Mouse (Mus musculus) CD4-positive helper T cell, adult 2 months (primary cell): ENCODE measurements around the gene Zhx3.
A peak's percentile ranks its signal among the peaks of the same experiment; 100 is the strongest.

Experiments used
- DNase-seq: peaks from one replicate; pipeline ENCODE4 v3.0.0-alpha.2; 2012; ENCODE audit warnings: low read depth, missing footprints, low spot score

Zhx3 gene

DNA sequence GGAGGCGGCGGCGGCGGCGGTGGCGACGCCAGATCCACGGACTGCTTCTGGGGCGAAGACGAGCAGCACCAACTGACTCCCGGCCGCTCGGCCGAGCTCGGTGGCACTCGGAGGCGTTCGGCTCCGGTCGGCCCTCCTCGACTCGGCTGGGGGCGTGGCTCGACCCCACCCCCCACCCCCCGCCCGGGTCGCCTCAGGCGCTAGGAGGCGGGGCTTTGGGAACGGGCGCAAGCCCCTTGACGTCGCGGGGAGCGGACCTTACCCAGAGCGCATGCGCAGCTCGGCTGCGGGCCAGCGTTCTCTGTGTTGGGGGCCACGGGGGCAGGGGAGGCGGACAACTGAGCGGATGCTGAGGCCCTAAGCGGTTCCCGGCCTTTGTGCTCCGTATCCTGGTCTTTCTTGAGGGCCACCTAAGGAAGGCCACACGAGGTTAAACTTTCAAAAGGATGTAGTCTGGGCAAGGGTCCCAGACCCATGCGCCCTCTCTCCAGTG lies at the start of gene Zhx3:
TSS of gene Zhx3 (minus strand) at position 109 of the 493 bp plus-strand sequence.
- peak; percentile 94 for DNase-seq

DNA sequence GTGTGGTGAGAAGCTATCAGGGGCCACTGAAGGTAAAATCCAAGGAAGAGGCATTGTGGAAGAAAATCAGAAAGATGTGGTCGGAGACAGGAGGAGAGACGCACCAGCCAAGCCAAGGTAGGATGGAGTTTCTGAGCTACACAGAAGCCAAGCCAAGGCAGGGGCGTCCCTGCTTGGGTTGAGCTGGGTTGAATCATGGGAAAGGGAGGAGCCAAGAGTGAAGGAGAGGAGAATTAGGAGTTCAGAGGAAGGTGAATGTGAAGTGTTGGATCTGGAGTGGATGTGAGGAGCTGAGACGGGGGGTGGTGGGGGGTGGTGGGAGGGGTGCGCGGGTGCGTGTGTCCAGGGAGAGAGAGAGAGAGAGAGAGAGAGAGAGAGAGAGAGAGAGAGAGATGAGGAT lies 48.5 kb upstream of the Zhx3 start:
- DNase-seq, result no peak

DNA sequence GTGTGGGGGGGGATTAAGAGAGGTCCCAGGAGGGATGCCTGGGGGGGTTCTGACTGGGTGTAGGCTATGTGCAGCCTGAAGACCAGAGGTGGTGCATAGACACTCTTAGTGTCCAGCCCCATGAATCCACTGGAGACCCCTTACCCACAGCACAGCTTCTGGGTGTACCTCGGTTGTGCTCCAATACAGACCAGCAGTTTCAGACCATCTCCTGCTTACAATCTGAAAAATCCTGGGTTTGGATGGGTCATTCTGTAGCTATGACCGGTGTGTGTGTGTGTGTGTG lies 46.1 kb upstream of the Zhx3 start:
- DNase-seq, result no peak

DNA sequence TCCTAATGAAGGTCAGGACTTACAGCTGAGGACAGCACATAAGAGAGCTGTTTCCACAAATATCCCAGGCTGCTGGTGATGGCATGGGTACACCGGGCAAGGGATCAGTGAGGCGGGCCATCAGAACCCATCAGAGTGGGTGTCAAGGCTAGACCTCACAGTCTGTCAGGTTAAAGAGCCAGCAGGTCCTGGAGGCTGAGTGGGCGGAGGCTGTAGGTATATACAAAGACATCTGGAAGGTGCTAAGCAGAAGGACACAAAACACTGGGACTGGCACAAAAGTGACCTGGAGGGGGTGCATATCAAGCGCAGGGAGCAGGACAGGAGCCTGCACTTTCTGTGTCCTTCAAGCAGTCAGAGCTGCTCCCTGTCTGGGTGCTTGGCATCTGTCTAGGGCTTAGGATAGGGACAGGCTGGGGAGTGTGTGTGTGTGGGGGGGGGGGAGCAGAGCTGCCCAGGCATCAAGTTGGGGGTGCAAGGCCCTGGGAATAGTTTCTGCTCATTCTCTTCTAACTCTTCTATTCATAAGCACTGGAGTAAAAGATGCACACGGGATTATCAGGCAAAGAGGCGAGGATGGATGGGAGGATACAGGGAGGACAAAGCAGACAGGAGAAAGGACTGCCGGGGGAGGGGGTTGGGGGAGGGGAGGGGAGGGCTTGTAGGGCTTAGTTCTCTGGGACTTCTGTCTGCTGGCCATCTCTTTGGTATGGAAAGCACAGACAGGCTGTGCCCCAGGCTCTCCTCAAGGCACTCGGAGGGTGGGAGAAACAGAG lies 45.5 kb upstream of the Zhx3 start:
- DNase-seq, result no peak

DNA sequence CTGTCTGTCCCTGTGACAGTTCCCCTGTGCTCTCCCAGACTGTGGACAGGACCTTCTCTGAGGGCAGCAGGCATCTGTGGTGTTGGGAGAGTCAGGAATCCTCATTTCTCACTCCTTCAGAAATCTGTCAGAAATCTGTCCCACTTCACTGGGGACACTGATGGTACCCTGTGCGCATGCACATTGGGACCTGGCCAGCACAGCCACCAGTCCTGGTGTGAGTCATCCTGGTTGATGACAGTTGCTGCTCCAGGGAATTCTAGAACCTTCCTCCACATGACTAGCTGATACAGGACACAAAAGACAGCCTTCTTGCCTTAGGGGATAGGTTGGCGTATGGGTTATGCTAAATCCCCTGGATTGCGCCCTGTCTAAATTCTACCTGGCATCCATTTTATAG lies 44.5 kb upstream of the Zhx3 start:
- no peak for DNase-seq

DNA sequence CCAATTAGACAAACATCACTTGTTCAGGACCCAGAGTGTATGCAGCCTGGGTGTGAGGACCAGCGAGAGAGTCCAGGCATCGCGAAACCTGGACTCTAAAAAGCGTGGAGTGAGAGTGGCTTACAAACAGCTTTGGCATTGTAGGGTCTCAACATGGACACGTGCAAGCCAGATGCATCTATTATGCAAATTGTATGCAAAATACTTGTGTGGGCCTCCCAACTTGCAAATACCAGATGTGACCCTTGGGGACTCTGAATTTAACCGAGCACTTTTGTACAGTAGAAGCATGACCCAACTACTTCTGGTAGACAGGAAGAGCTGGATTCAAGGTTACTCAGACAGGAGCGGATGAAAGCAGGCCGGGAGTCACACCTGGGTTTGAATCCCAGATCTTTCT lies 43.9 kb upstream of the Zhx3 start:
- DNase-seq, result no peak

DNA sequence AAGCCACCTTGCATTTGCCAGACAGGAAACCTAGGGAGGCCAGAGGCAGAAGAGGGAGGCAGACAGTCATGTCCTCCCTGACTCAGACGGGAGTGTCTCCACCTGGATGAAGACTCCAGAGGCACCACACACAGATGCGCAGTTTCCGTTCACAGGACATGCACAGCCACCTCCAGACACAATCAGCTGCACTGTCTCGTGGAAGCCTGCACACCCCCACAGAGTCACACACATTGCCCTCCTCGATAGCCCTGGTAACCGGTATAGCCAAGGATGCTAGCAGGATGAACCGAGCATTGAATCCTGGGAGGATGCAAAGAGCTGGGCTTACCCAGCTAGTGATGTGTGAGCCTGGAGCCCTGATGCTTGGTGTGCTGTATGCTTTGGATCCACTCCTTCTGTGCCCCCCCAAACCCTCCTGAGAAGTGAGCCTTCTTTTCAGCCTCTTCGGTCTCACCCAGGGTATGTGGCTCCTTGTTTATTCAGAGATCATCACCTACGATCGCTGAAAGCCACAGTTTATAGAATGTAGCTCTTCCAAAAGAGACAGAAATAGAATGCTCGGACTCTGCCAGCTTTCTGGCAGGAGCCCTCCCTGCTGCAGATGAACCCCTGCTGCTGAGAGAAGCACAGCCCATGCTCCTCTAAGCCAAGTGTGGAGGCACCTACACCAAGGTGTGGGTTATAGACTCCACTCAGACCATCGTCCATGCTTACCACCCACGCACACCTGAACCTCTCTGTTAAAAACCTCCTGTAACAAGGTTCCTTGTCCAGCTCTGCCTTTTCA lies 43.2 kb upstream of the Zhx3 start:
- no peak for DNase-seq

DNA sequence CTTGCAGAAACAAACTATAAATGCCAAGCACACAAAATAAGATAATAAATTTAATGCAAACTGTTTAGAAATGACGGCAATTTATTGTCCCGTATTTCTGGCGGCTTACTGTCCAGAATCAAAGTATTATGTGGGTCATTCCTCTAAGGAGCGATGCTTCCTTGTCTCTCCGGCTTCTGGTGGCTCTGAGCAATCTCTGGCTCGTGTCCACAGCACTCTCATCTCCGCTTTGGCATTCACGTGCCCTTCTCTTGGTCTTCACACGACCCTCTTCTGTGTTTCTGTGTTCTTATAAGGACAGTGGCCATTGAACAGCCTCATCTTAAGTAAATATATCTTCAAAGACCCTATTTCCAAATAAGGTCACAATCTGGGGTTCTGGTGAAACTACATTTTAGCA lies 41.9 kb upstream of the Zhx3 start:
- no peak for DNase-seq

DNA sequence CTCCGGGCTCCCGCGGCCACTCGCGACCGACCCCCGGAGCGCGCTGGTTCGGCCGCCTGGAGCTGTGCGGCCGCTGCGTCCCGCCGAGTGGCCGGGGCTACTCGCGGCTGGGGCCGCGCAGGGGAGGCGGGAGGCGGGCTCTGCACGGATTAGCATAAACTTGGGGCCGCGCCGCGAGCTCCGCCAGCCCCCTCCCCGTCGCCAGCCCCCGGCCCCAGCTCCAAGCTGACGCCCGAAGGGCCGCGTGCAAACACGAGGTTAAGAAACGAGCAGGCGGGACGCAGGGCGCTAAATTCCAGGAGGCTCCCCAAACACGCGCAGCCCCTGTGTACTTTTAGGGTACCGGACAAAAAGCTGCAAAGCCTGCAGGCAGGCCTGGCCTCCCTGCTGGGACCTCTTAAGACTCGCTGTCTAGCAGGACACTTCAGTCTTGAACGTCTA lies 39.5 kb upstream of the Zhx3 start, which contains the start of gene Emilin3:
TSS of gene Emilin3 (minus strand) at position 98 of the 441 bp plus-strand sequence.
- DNase-seq, result no peak

DNA sequence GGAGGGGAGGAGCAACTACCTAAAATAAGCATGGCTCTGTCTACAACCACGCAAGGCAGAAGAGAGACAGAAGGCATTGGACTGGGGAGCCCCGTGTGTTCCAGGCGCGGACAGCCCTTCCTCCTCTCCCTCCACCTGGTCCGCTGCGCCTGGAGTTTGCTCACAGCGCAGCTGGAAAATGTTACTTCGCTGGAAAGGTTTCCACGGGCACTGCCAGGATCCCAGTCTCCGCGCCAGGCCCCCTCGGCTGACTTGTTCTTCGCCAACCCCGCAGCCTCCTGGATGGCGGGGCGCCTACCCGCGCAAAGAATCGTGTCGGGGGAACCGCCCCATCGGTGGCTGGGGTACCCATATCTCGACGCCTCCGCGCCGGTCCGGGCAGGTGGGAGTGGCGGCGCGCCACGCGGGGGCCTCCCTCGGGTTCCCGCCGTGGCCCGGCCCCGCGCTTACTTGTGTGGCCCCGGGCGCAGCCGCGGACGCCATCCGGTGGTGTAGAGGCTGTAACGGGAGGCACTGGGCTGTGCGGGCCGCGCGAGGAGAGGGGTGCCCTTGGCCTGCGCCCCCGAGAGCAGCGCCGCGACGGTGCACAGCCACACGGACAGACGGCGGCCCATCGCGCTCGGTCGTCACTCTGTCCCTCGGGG lies 38.9 kb upstream of the Zhx3 start:
- DNase-seq, result no peak

DNA sequence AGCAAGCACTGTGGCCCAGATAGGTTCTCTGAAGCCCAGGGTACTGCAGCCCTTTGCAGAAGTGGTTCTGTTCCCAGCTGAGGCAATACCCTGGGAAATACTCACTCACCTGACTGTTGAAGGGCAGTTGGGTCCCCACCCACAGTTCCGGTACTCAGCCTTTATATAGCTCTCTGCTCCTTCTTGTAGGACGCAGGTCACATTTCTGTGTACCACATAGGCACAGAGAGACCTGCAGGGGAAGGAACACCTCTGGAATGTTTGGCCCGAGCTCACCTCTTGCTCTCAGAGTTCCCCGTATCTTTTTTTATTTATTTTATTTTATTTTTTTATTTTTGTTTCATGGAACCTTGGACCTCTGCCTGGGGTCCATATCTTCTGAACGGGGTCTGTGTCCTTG lies 37.8 kb upstream of the Zhx3 start:
- DNase-seq, result no peak

DNA sequence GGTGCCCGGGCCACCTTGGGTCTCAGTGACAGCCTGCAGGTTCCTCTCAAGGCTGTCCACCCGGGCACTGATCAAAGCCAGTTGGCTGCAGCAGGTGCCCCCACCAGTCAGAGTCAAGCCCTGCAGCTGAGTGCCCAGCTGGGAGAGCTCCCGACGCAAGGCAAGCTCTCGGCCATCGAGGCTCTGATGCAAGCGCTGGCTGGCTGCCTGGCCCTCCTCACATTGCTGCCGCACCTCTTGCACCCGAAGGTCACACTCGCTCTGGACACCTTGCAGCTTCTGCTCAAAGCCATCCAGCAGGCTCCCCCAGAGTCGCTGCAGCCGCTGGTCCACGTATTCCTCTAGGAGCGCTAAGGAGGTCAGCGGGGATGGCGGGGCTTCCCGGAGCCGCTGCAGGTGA lies 35.8 kb upstream of the Zhx3 start:
- DNase-seq, result no peak

DNA sequence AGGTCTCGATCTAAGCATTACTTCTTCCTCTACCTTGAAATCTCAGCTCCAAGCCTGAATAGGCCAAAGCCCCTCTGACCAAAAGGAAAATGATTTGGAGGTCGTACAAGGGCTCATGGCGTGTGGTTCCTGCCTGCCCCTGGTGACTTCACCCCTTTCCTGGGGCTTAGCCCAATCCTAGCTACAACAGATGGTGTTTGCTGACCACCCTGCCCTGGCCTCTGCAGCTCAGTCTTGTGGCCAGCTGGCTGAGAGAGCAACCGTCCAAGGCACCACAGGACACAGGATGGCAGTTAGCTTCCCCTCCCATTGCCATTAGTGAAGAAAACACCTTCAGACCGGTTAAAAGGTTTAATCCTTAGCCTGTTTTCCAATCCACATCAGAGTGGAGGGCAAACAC lies 33.3 kb upstream of the Zhx3 start:
- no peak for DNase-seq

DNA sequence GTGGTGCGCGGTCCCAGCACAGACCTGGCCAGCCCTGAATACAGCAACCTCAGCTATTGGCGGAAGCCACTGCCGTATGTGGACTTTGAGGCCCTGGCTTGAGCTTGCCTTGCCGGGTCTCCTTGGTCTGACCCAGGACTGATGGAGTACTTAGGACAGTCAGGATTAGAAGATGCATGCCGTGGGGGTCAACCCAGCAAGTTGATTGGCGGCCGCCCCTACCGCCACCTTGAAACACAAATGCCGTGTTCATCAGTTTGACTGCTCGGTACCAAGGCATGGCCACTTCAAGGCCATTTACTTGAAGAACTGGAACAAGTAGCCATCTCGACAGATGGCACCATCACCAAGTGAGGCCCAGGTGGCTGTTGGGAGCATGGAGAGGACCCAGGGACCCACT lies 32.5 kb upstream of the Zhx3 start:
- DNase-seq, result no peak

DNA sequence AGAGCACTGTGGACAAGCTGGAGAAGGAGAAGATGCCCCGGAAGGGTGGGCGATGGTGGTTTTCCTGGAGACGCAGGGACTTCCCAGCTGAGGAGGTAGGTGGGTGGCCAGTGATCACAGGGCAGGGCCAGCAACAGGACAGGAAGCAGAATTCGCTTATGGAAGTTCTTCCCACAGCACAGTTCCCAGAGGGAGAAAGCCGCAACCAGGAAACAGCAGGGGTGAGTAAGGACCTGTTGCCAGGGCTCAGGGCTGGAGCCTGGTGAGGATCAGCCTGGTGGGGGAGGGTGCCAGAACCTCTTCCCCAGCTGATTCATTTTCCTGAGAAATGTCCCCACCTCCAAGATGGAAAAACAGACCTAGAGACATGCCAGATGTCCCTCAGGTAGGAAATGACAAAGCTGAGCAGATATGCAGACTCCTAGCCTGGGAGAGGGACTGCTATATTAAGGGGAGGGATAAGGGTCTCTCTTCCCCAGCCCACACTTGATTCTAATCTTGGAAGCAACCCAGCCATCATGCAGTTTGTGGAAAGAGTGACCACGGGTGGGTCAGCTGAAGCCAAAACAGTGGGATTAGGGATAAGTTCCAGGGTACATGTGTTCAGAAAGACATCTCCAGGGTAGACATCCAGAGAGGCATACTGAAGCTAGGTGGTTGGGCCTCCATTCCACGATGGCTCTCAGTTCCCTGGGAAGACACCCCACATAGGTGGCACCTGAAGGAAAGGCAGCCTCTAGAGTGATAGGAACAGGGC lies 29.0 kb upstream of the Zhx3 start:
- DNase-seq, result no peak

DNA sequence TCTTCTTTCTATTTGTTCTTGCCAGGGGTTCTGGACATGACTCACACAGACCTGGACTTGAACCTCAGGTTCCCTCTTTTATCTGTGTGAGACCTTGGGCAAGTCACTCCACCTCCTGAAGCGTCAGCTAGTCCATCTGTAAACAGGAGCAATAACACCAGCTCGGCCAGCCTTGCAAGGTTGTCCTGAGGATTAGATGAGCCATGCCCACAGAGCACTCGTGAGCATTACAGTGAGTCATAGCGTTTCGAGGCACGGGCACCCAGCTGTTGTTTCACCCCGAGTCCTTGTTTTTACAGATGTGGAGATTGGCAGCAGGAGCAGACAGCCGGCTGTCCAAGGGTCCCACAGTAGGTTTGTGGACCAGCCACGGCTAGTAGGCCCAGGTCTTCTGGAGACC lies 18.9 kb upstream of the Zhx3 start:
- no peak for DNase-seq

DNA sequence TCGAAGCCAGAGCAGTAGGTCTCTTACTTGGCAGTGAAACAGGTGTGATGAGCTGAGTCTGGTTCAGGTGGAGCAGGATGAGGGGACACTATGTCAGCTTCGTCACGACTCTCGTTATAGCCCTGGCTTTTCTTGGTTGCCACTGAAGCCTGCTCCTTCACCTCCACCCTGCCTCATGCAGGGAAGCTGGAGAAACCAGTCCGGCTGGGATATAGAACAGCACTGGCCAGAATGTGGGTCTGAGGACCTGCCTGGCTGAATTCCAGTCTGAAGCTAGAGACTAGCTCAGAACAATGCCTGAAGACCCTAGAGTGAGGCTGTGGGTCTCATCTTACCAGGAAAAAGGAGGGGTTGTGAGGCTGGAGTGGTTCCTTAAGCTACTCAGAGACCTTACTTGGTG lies 18.2 kb upstream of the Zhx3 start:
- no peak for DNase-seq

DNA sequence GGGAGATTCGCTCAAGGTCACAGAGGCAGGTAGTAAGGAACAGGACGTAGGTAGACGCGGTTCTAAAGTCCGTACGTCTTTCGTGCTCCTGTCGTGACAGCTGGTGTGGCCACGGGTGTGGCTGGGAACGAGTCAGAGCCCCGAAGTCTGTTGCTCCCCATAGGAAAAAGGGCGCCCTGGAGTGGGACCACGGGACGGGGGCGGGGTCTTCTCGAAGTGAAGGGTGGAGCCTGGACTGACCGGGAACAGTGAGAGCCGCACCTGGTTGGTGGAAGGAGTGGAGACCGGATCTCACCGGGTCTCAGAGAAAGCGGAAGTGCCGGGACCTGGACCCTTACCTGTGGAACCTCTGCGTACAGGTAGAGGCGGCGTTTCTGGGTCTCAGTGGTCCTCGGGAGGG lies 15.1 kb upstream of the Zhx3 start:
- DNase-seq, result peak; percentile 50

DNA sequence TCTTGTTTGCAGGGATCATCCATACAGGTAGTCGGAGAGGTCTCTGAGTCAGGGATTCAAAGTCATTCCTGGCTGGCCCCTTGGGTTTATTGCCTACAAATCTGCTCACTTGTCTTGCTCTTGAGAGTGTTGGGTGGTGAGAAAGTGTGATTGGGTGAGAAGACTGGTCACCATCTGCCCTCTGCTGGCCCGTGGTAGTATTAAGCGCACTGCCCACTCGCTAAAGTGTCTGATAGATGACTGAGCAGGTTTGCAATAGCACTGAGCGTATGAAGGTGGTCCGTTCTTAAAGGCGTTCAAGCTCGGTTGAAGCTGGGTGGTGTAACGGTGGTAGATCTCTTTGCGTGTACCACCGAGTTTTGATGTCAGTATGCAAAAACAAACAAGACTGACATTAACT lies 14.5 kb upstream of the Zhx3 start:
- peak; percentile 68 for DNase-seq

DNA sequence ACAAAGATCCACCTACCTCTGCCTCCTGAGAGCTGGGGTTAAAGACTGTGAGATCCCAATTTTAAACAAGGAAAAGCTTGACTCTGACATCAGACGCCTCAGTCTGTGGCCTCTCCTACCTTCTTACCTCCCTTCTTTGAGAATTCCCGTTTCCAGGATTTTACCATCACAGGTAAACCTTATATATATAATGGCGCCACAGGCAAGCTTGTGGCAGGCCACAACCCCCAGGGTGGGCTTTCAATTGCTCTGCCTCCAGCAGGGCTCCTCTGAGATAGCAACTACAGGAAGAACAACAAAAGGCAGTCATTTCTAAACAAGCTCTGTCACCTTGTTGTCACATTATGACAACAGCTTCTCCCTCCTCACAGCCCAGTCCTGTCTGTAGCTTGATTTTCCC lies 13.4 kb upstream of the Zhx3 start:
- no peak for DNase-seq

DNA sequence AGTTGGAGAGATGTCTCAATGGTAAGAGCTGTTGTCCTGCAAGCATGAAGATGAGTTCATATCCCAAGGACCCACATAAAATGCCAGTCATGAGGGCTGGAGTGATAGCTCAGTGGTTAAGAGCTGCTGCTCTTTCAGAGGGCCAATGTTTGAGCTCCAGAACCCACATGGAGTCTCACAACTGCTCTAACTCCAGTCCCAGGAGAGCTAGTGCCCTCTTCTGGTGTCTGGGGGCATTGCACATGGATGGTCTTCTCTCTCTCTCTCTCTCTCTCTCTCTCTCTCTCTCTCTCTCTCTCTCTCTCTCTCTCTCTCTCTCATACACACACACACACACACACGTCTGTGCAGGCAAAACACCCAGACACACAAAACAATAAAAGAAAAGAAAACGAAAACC lies 12.0 kb upstream of the Zhx3 start:
- DNase-seq, result peak; percentile 67

DNA sequence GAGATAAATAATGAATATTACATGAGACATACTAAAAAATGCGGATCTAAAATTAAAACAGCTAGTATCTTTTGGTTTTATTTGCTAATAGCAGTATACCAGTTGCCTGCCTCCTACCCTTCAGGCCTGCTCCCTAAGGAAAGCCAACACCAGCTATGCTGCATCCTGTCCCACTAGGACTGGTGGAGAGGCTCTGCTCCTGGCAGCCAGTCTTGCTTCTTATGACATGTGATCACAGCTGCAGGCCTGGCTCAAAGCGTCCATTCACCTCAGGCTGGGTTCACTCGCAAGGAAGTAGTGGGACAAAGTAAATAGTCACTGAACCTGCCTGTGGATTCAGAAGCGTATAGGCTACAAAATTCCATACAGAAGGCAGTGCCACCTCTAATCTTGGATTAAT lies 11.1 kb upstream of the Zhx3 start:
- DNase-seq, result no peak
